Mouse (Mus musculus) kidney, adult 2 months (tissue): ENCODE results near the gene Arhgef1.

ENCODE experiments used
- CTCF ChIP-seq: fragments of 200-500 bp; conservative IDR thresholded peaks from 2 replicates; pipeline ENCODE4 v1.5.1; 2011; ENCODE audit warnings: low read depth, mild to moderate bottlenecking, control low read depth, low read length, moderate library complexity, mixed read lengths; ENCODE audit not compliant: insufficient read depth, insufficient read length
- POLR2A ChIP-seq: fragments of 200-500 bp; IDR thresholded peaks from one replicate; pipeline ENCODE4 v1.6.1; 2011; ENCODE audit warnings: low read depth, low read length, control low read depth

- TF ChIP-seq CTCF (no peak), POLR2A (no peak)
Observed at GRCm38 (mm10) chr7:24861913-24862312, 40.8 kb upstream of the Arhgef1 start, which contains the start of gene Gm9844.
